Mouse (Mus musculus) activated CD4-positive, CD25-positive, alpha-beta regulatory T cell, adult 4 months (primary cell): ENCODE measurements around the gene BC048562. TPM values are rescaled to one million over a fixed set of nuclear protein-coding genes. Genes with fewer than 3 reads are reported as not detected.

Experiments used
- ATAC-seq: one replicate; pipeline ENCODE4 v1.8.0; 2017
- polyA plus RNA-seq, 2 experiments: library from polyadenylated mRNA; unstranded; fragments of 100-300 nt; shearing (Covaris generic); gene quantifications; one replicate each; pipeline ENCODE4 v1.2.1; 2017

Gene BC048562
- polyA plus RNA-seq: not detected

GRCm38 (mm10) chr9:108436182-108436581, at the start of gene BC048562:
Gene BC048562, plus strand, starts transcription at chr9:108436482.
- ATAC-seq: no peak

GRCm38 (mm10) chr9:108386816-108387215, 49.5 kb upstream of the BC048562 start:
- no peak for ATAC-seq

- no peak for ATAC-seq
Observed at GRCm38 (mm10) chr9:108388601-108389000, 47.7 kb upstream of the BC048562 start.

- ATAC-seq: no peak
Observed at GRCm38 (mm10) chr9:108389220-108389619, 47.1 kb upstream of the BC048562 start.

- no peak for ATAC-seq
Observed at GRCm38 (mm10) chr9:108392676-108393075, 43.6 kb upstream of the BC048562 start, which contains the start of gene 1700102P08Rik. Gene 1700102P08Rik, plus strand, starts transcription at chr9:108392805.

GRCm38 (mm10) chr9:108394191-108394590, 42.1 kb upstream of the BC048562 start:
- no peak for ATAC-seq

- no peak for ATAC-seq
Observed at GRCm38 (mm10) chr9:108395427-108395826, 40.9 kb upstream of the BC048562 start.

- ATAC-seq: no peak
Observed at GRCm38 (mm10) chr9:108398324-108398723, 38.0 kb upstream of the BC048562 start.

GRCm38 (mm10) chr9:108401186-108401960, 34.9 kb upstream of the BC048562 start:
- ATAC-seq: no peak

GRCm38 (mm10) chr9:108403081-108403480, 33.2 kb upstream of the BC048562 start:
- no peak for ATAC-seq

- ATAC-seq: no peak
Observed at GRCm38 (mm10) chr9:108404451-108404850, 31.8 kb upstream of the BC048562 start.

- ATAC-seq: no peak
Observed at GRCm38 (mm10) chr9:108409535-108409934, 26.7 kb upstream of the BC048562 start.

- no peak for ATAC-seq
Observed at GRCm38 (mm10) chr9:108411381-108411942, 24.8 kb upstream of the BC048562 start.

GRCm38 (mm10) chr9:108412221-108412620, 24.1 kb upstream of the BC048562 start:
- ATAC-seq: no peak

GRCm38 (mm10) chr9:108428384-108428783, 7.9 kb upstream of the BC048562 start, which contains the start of gene Ccdc36:
Gene Ccdc36, minus strand, starts transcription at chr9:108428484.
- no peak for ATAC-seq

GRCm38 (mm10) chr9:108431431-108432067, 4.7 kb upstream of the BC048562 start:
- ATAC-seq: no peak

- ATAC-seq: no peak
Observed at GRCm38 (mm10) chr9:108439176-108439575, 2.9 kb downstream of the BC048562 start.

GRCm38 (mm10) chr9:108440485-108440884, 4.2 kb downstream of the BC048562 start:
- no peak for ATAC-seq

- ATAC-seq: no peak
Observed at GRCm38 (mm10) chr9:108441236-108441919, 5.1 kb downstream of the BC048562 start.

- no peak for ATAC-seq
Observed at GRCm38 (mm10) chr9:108445125-108445524, 8.8 kb downstream of the BC048562 start.

- ATAC-seq: no peak
Observed at GRCm38 (mm10) chr9:108449860-108450259, 13.6 kb downstream of the BC048562 start.

GRCm38 (mm10) chr9:108450292-108451169, 14.2 kb downstream of the BC048562 start:
- no peak for ATAC-seq
